Mouse (Mus musculus): Measurements from ENCODE around the gene Als2.

The Als2 gene

DNA sequence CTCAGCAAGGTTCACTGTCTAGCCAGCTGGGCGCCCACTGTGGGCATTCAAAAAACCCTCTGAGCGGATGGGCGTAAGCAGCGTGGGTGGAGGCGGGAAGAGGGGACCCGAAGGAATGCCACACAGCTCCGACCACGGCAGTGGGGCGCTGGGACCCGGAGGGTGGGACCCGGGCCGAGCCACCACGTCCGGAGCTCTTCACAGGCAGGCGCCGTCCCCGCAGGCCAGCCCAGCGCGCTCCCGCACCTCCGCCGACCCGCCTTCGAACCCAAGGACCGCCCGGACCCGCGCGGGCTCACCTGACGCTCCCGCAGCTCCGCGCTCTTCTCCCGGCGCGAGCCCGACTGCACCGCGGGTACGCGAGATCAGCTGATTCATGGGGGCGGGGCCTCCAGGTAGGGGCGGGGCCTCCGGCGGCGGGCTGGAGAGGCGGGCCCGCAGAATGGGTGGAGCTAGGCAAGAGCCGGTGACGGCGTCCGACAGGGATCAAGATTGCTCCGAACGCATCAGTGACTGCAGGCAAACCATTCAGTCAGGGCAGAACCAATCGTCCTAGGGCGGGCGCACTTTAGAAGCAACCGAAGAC is at the start of gene Als2:
Gene Als2, minus strand, starts transcription at position 376 of the 586 bp plus-strand sequence.
- DNase-seq (ENCODE audit: low read depth, low spot score): peak; percentile 94

DNA sequence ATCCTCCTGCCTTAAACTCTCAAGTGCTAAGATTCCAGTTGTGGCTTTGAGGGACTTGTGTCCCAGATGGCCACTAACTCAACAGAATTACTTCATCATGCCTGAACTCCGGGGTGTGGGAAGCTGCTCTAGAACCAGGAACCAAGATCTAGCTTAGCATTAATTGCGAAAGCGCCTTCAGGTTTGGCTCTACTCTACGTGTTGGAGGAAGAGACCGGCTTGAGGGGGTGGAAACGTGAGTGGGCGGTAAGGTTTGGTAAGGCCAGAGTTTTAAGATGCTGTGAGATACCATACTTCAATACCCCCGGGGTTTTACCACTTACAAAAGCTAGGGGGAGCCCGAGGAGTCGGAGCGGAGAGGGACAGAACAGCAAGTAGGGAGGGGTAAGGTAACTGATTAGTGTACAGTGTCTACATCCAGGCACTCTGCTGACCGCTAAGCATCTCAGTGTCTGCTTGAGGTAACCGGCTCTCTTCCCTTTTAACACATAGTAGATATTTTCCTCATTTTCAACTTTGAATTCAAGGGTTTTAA is 49.4 kb upstream of the Als2 start:
- no peak for DNase-seq (ENCODE audit: low read depth, low spot score)

GRCm38 (mm10) chr1:59285880-59286279 is 48.8 kb upstream of the Als2 start:
- DNase-seq (ENCODE audit: low read depth, low spot score): no peak

DNA sequence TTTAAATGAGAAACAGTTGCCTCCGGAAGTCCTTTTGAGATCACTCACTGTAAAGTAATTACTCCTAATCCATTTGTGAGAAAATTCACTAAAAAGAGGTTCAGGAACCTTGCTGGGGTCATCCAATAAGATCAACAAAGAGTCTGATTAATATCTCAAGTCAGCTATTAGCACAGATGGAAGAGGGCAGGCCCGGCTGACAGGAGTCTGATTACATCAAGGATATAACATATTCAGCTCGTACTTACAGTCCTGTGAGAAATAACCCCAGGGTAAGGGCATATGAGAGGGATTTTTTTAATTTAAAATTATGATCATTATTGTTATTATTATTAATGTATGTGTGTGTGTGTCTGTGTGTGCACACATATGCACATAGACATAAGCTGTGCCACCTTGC is 35.2 kb upstream of the Als2 start:
- no peak for DNase-seq (ENCODE audit: low read depth, low spot score)

DNA sequence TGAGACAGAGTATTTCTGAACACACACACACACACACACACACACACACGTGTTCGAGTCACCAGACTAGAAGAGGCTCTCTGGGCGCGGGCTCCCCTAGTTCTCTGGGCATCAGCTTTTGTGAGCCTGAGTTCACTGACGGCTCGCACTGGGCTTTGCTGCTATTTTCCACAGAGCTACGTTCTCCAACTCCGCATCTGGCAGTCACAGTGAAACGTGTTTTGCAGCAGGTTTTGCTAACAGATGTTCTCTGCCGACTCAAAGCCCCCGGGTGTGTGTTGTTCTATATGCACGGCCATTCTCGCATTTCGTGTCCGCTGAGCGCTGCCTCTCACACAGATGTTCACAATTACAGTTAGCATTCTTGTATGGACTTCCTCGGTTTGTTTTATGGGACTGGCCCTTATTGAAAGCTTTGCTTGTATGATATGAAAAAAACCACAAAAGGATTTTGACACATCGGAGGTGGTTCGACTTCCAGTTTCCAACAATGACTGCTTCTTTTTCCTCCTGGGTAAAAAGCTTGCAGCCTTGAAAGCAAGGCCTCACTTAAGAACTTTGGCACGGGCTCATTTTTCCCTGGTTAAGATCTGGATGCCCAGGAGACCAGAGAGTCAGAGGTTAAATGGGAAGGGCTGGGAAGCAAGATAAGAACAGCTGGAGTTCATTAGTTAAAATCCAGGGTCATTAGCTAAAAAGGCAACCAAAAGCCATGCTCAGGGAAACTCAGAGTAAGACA is 33.1 kb upstream of the Als2 start:
- DNase-seq (ENCODE audit: low read depth, low spot score): no peak

- no peak for DNase-seq (ENCODE audit: low read depth, low spot score)
Measured at GRCm38 (mm10) chr1:59269466-59269865, 32.4 kb upstream of the Als2 start.

DNA sequence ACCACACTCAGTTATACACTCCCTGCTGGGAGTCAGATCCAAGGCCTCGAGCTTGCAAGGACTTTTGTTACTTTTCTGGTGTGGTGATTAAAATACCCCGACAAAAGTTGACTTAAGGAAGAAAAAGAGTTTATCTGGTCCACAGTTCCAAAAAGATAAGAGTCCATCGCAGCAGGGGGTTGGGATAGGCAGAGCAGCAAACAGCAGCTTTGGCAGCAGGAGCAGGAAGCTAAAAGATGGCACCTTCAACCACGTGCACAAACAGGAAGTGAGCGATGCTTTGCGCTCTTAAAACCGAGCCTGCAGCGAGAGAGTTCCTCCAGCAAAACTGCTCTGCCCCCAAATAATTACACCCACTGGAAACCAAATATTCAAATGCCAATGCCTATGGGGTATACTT is 31.9 kb upstream of the Als2 start:
- DNase-seq (ENCODE audit: low read depth, low spot score): no peak

GRCm38 (mm10) chr1:59257736-59258135 is 20.7 kb upstream of the Als2 start:
- DNase-seq (ENCODE audit: low read depth, low spot score): no peak

DNA sequence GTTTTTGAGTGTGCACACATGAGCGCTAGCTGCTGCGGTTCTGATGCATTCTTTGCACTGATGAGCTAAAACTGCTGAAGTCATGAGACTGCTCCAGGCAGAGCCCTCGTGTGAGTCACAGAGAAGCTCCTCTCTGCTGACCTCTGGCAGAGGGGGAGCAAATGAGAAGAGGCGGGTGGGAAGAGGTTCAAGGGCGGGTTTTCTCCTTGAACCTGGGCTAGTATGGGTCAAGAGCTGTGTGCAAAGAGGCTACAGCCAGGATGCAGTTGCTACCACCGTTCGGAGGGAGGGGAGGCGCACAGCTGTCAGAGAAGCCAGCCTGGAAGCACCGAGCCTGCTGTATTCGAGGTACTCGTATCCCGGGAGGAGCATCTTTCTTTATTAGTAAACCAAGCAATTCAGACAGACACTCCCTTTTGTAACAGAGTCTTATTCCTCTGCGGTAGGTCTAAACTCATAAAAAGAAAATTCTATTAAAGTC is 19.8 kb upstream of the Als2 start, which contains the start of gene Cdk15:
Gene Cdk15, plus strand, starts transcription at position 156 of the 481 bp plus-strand sequence.
- DNase-seq (ENCODE audit: low read depth, low spot score): no peak

GRCm38 (mm10) chr1:59253301-59253909 is 16.4 kb upstream of the Als2 start:
- DNase-seq (ENCODE audit: low read depth, low spot score): no peak

DNA sequence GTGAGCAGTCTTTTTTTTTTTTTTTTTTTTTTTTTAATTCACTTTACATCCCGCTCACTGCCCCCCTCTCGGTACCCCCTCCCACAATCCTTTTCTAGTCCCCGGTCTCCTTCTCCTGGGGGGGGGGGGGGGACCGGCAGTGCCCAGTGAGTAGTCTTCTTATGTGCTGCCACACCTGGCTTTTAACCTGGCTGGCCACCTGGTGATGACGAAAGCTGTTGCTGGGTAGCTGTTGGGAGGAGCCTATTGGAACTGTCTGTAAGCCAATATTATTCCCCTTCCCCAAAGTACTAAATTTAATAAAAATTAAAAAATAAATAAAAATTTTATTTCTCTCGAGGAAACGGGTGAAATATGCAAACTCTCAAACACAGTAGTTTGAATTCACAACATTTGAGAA is 15.7 kb upstream of the Als2 start:
- DNase-seq (ENCODE audit: low read depth, low spot score): no peak

GRCm38 (mm10) chr1:59247602-59248001 is 10.6 kb upstream of the Als2 start:
- no peak for DNase-seq (ENCODE audit: low read depth, low spot score)

- DNase-seq (ENCODE audit: low read depth, low spot score): no peak
Measured at GRCm38 (mm10) chr1:59243770-59244169, 6.7 kb upstream of the Als2 start.

GRCm38 (mm10) chr1:59237614-59238211 is 682 bp upstream of the Als2 start:
- peak; percentile 71 for DNase-seq (ENCODE audit: low read depth, low spot score)

DNA sequence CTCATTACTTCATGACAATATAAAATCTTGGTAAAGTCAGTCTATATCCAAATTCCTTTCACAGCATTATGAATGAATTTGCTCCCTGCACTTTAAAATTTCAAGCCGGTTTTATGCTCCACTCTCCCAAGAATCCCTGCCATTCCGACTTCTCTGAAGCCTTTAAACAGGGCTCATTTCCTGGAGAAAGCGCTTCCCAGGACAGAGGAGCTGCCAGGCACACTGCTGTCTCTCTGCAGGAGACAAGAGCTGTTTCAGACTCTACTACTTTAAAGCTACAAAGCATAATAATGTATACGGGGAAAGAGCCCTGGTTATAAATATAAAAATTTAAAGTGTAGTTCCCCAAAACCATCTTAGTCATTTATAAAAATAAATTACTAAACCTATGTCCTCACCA is 7.8 kb downstream of the Als2 start:
- DNase-seq (ENCODE audit: low read depth, low spot score): no peak

- DNase-seq (ENCODE audit: low read depth, low spot score): no peak
Measured at GRCm38 (mm10) chr1:59228552-59228951, 8.5 kb downstream of the Als2 start.

- DNase-seq (ENCODE audit: low read depth, low spot score): no peak
Measured at GRCm38 (mm10) chr1:59222101-59222825, 14.8 kb downstream of the Als2 start.

DNA sequence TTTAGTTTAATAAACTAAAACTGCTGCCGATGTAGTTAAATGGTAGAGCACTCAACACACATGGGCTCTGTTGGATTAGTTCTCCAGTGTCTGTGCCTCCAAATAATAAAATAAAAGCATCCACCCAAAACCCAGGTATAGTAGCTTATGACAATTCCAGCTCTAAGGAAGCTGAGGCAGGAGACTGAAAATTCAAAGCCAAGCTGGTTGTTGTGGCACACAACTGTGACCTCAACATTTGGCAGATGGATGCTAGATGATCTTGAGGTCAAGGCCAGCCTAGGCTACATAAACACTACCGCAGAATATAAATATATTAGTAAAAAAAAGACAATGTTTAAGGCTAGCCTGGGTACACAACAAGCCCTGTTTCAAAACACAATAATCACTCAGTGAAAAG is 15.4 kb downstream of the Als2 start:
- DNase-seq (ENCODE audit: low read depth, low spot score): no peak

- DNase-seq (ENCODE audit: low read depth, low spot score): no peak
Measured at GRCm38 (mm10) chr1:59220371-59220770, 16.7 kb downstream of the Als2 start.

DNA sequence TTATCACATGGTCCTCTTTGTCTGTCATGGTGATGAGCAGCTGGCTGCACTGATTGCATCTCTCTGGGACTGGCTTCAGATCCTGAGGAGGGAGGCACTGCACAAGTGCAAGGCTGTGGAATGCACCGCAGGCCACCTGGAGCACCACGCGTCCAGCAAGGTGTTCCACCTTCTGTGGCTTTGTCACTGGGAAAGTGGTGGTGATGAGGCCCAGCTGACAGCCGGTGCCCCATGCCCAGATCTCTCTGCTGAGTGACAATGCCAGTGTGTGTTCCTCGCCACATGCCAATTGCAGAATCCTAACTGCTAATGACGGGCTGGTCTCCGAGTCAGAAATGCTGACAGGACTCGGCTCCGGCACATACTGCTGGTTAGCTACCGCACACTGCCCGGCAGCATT is 21.6 kb downstream of the Als2 start:
- no peak for DNase-seq (ENCODE audit: low read depth, low spot score)

GRCm38 (mm10) chr1:59212951-59213350 is 24.1 kb downstream of the Als2 start:
- no peak for DNase-seq (ENCODE audit: low read depth, low spot score)

Data from c-Kit-negative CD71-positive TER-119-positive erythroid progenitor cells, embryonic 14.5 days (primary cell).